Mouse (Mus musculus): ENCODE measurements around the gene Krtap13. TPM values are rescaled to one million over a fixed set of nuclear protein-coding genes. Genes with fewer than 3 reads are reported as not detected.

Gene Krtap13
- polyA plus RNA-seq, 1 experiment from 2014 or later = not detected

DNA sequence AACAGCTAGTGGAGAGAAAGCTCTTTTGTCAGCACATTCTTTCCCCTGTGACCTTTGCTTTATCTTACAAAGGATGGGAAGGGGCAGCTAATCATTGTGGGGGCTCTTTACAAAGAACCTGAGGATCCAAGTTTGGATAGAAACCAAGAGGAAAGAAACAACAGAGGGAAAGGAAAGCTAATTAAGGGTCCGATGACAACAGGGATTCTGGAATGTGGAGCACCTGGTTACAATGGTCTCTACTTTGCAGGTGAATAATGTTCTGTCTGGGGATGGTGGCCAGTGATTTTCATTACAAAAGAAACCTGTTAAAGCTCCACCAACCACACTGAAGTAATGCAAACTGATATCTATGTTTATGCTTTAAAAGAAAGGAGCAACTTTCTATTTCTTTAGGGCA, 31.4 kb downstream of the Krtap13 start:
- Histone ChIP-seq H3K27ac (ENCODE audit: low read length) (no peak overlapping the region), H3K36me3 (ENCODE audit: control insufficient read depth, insufficient read depth) (no peaks in the 10 kb centered on the region), H3K9me3 (replicated peaks; ENCODE audit: control insufficient read depth, low read length) (no peaks in the 10 kb centered on the region), H3K4me1 (ENCODE audit: control insufficient read depth, low read depth, low read length) (no peaks in the 10 kb centered on the region), H3K27me3 (ENCODE audit: control insufficient read depth, insufficient read depth, low read depth, low read length) (no peaks in the 10 kb centered on the region), H3K9ac (ENCODE audit: low read depth, low read length) (no peak overlapping the region), H3K4me3 (ENCODE audit: low read depth, low read length) (no peak overlapping the region), H3K4me2 (ENCODE audit: low read depth, low read length) (no peak overlapping the region)
- WGBS (ENCODE audit: insufficient replicate concordance) = 27% methylated on average over 1 of the region's 1 CpGs
- no peak for ATAC-seq (ENCODE audit: low read depth)

DNA sequence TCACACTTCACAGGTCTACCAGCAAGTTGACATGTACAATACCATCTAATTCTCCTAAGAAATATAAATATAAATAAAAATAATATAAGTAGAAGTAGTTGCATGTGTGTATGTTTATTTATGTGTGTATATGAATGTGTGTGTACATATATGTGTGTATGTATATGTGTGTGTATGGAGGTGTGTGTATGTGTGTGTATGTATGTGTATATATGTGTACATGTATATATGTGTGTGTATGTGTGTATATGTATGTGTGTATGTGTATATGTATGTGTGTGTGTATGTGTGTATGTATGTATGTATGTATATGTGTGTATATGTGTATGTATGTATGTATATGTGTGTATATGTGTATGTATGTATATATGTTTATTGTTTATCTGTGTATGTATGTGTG, 34.9 kb downstream of the Krtap13 start:
- no peaks in the 10 kb centered on the region for H3K36me3 ChIP-seq (ENCODE audit: control insufficient read depth, insufficient read depth)
- H3K9me3 ChIP-seq (replicated peaks; ENCODE audit: control insufficient read depth, low read length) = no peaks in the 10 kb centered on the region; the same call in 1 of the 2 replicates
- no peak for ATAC-seq (ENCODE audit: low read depth)
- no peaks in the 10 kb centered on the region for H3K27me3 ChIP-seq (ENCODE audit: control insufficient read depth, insufficient read depth, low read depth, low read length)
- no peak overlapping the region for H3K27ac ChIP-seq (ENCODE audit: low read length)
- no peak overlapping the region for H3K9ac ChIP-seq (ENCODE audit: low read depth, low read length)
- H3K4me2 ChIP-seq (ENCODE audit: low read depth, low read length) = no peak overlapping the region
- no peak overlapping the region for H3K4me3 ChIP-seq (ENCODE audit: low read depth, low read length)
- H3K4me1 ChIP-seq (ENCODE audit: control insufficient read depth, low read depth, low read length) = no peaks in the 10 kb centered on the region

GRCm38 (mm10) chr16:88711245-88711644, 40.2 kb downstream of the Krtap13 start:
- peak; percentile 37; the same call in 1 of the 2 replicates for ATAC-seq (ENCODE audit: low read depth)
- Histone ChIP-seq H3K4me2 (ENCODE audit: low read depth, low read length) (no peak overlapping the region), H3K4me1 (ENCODE audit: control insufficient read depth, low read depth, low read length) (no peaks in the 10 kb centered on the region), H3K4me3 (ENCODE audit: low read depth, low read length) (no peak overlapping the region), H3K27me3 (ENCODE audit: control insufficient read depth, insufficient read depth, low read depth, low read length) (no peaks in the 10 kb centered on the region), H3K9ac (ENCODE audit: low read depth, low read length) (no peak overlapping the region), H3K36me3 (ENCODE audit: control insufficient read depth, insufficient read depth) (no peaks in the 10 kb centered on the region), H3K27ac (ENCODE audit: low read length) (no peak overlapping the region), H3K9me3 (replicated peaks; ENCODE audit: control insufficient read depth, low read length) (no peaks in the 10 kb centered on the region; the same call in 1 of the 2 replicates)
- 61% methylated on average over 6 of the region's 6 CpGs for WGBS (ENCODE audit: insufficient replicate concordance)

- Histone ChIP-seq H3K4me1 (ENCODE audit: control insufficient read depth, low read depth, low read length) (no peaks in the 10 kb centered on the region), H3K9ac (ENCODE audit: low read depth, low read length) (no peak overlapping the region), H3K4me2 (ENCODE audit: low read depth, low read length) (no peak overlapping the region), H3K27ac (ENCODE audit: low read length) (no peak overlapping the region), H3K36me3 (ENCODE audit: control insufficient read depth, insufficient read depth) (no peaks in the 10 kb centered on the region), H3K27me3 (ENCODE audit: control insufficient read depth, insufficient read depth, low read depth, low read length) (no peaks in the 10 kb centered on the region), H3K9me3 (replicated peaks; ENCODE audit: control insufficient read depth, low read length) (no peaks in the 10 kb centered on the region; the same call in 1 of the 2 replicates), H3K4me3 (ENCODE audit: low read depth, low read length) (no peak overlapping the region)
- WGBS (ENCODE audit: insufficient replicate concordance) = 39% methylated on average over 4 of the region's 4 CpGs
- ATAC-seq (ENCODE audit: low read depth) = peak; percentile 65
Observed at GRCm38 (mm10) chr16:88710757-88711156, 40.7 kb downstream of the Krtap13 start.

GRCm38 (mm10) chr16:88707496-88708012, 43.9 kb downstream of the Krtap13 start, which contains the start of gene 2310061N02Rik:
2310061N02Rik (minus strand) TSS chr16:88707962.
- 56% methylated on average over 10 of the region's 10 CpGs for WGBS (ENCODE audit: insufficient replicate concordance)
- H3K36me3 ChIP-seq (ENCODE audit: control insufficient read depth, insufficient read depth) = no peaks in the 10 kb centered on the region
- no peak within 1 kb of the TSS for H3K9ac ChIP-seq (ENCODE audit: low read depth, low read length)
- no peak for ATAC-seq (ENCODE audit: low read depth)
- no peak within 1 kb of the TSS for H3K4me3 ChIP-seq (ENCODE audit: low read depth, low read length)
- H3K9me3 ChIP-seq (replicated peaks; ENCODE audit: control insufficient read depth, low read length) = no peaks in the 10 kb centered on the region
- no peak within 1 kb of the TSS for H3K4me2 ChIP-seq (ENCODE audit: low read depth, low read length)
- H3K4me1 ChIP-seq (ENCODE audit: control insufficient read depth, low read depth, low read length) = no peaks in the 10 kb centered on the region
- H3K27ac ChIP-seq (ENCODE audit: low read length) = no peak within 1 kb of the TSS
- H3K27me3 ChIP-seq (ENCODE audit: control insufficient read depth, insufficient read depth, low read depth, low read length) = no peaks in the 10 kb centered on the region

GRCm38 (mm10) chr16:88701072-88701864, 50.2 kb downstream of the Krtap13 start:
- no peak for ATAC-seq (ENCODE audit: low read depth)
- H3K27me3 ChIP-seq (ENCODE audit: control insufficient read depth, insufficient read depth, low read depth, low read length) = no peaks in the 10 kb centered on the region
- H3K27ac ChIP-seq (ENCODE audit: low read length) = no peak overlapping the region
- H3K4me3 ChIP-seq (ENCODE audit: low read depth, low read length) = no peak overlapping the region
- H3K36me3 ChIP-seq (ENCODE audit: control insufficient read depth, insufficient read depth) = no peaks in the 10 kb centered on the region
- H3K4me1 ChIP-seq (ENCODE audit: control insufficient read depth, low read depth, low read length) = no peaks in the 10 kb centered on the region
- H3K9me3 ChIP-seq (replicated peaks; ENCODE audit: control insufficient read depth, low read length) = no peaks in the 10 kb centered on the region
- H3K9ac ChIP-seq (ENCODE audit: low read depth, low read length) = no peak overlapping the region
- H3K4me2 ChIP-seq (ENCODE audit: low read depth, low read length) = no peak overlapping the region
- WGBS (ENCODE audit: insufficient replicate concordance) = 34% methylated on average over 4 of the region's 4 CpGs

Other genes starting within 250 kb of the Krtap13 start
- gene Cldn17, start 244.7 kb downstream of the Krtap13 start, polyA plus RNA-seq (2015; fragmentation: Nextera tagmentation; extraction: Ambion mirVana) = not detected in 2 replicates
- 0.09 and 0.37 TPM in 2 replicates for gene Cldn8, start 188.5 kb downstream of the Krtap13 start, polyA plus RNA-seq (2015; fragmentation: Nextera tagmentation; extraction: Ambion mirVana)
- not detected in 2 replicates for gene Krtap24-1, start 139.4 kb downstream of the Krtap13 start, polyA plus RNA-seq (2015; fragmentation: Nextera tagmentation; extraction: Ambion mirVana)
- gene 2310079G19Rik, start 124.0 kb downstream of the Krtap13 start, polyA plus RNA-seq (2015; fragmentation: Nextera tagmentation; extraction: Ambion mirVana) = not detected in 2 replicates
- not detected in 2 replicates for gene Krtap26-1, start 103.8 kb downstream of the Krtap13 start, polyA plus RNA-seq (2015; fragmentation: Nextera tagmentation; extraction: Ambion mirVana)
- gene Krtap27-1, start 80.0 kb downstream of the Krtap13 start, polyA plus RNA-seq (2015; fragmentation: Nextera tagmentation; extraction: Ambion mirVana) = not detected in 2 replicates
- gene 2310061N02Rik, start 43.7 kb downstream of the Krtap13 start, polyA plus RNA-seq (2015; fragmentation: Nextera tagmentation; extraction: Ambion mirVana) = not detected in 2 replicates
- gene Krtap13-1, start 22.8 kb downstream of the Krtap13 start, polyA plus RNA-seq (2015; fragmentation: Nextera tagmentation; extraction: Ambion mirVana) = not detected in 2 replicates
- gene 2310034C09Rik, start 7.2 kb upstream of the Krtap13 start, polyA plus RNA-seq (2015; fragmentation: Nextera tagmentation; extraction: Ambion mirVana) = 0.09 TPM in 1 of 2 replicates, not detected in the other
- gene 2310057N15Rik, start 22.6 kb upstream of the Krtap13 start, polyA plus RNA-seq (2015; fragmentation: Nextera tagmentation; extraction: Ambion mirVana) = not detected in 2 replicates
- not detected in 2 replicates for gene Gm5965, start 26.3 kb upstream of the Krtap13 start, polyA plus RNA-seq (2015; fragmentation: Nextera tagmentation; extraction: Ambion mirVana)
- not detected in 2 replicates for gene Gm20741, start 60.6 kb upstream of the Krtap13 start, polyA plus RNA-seq (2015; fragmentation: Nextera tagmentation; extraction: Ambion mirVana)
- gene Krtap15, start 68.6 kb upstream of the Krtap13 start, polyA plus RNA-seq (2015; fragmentation: Nextera tagmentation; extraction: Ambion mirVana) = not detected in 2 replicates
- gene Krtap14, start 74.5 kb upstream of the Krtap13 start, polyA plus RNA-seq (2015; fragmentation: Nextera tagmentation; extraction: Ambion mirVana) = not detected in 2 replicates
- not detected in 2 replicates for gene Krtap19-1, start 117.8 kb upstream of the Krtap13 start, polyA plus RNA-seq (2015; fragmentation: Nextera tagmentation; extraction: Ambion mirVana)
- not detected in 2 replicates for gene Krtap19-2, start 122.6 kb upstream of the Krtap13 start, polyA plus RNA-seq (2015; fragmentation: Nextera tagmentation; extraction: Ambion mirVana)
- not detected in 2 replicates for gene Krtap19-3, start 126.4 kb upstream of the Krtap13 start, polyA plus RNA-seq (2015; fragmentation: Nextera tagmentation; extraction: Ambion mirVana)
- not detected in 2 replicates for gene Krtap19-4, start 133.5 kb upstream of the Krtap13 start, polyA plus RNA-seq (2015; fragmentation: Nextera tagmentation; extraction: Ambion mirVana)
- not detected in 2 replicates for gene Krtap19-5, start 144.8 kb upstream of the Krtap13 start, polyA plus RNA-seq (2015; fragmentation: Nextera tagmentation; extraction: Ambion mirVana)
- gene Krtap19-9b, start 180.6 kb upstream of the Krtap13 start, polyA plus RNA-seq (2015; fragmentation: Nextera tagmentation; extraction: Ambion mirVana) = not detected in 2 replicates
- not detected in 2 replicates for gene Krtap16-3, start 211.2 kb upstream of the Krtap13 start, polyA plus RNA-seq (2015; fragmentation: Nextera tagmentation; extraction: Ambion mirVana)